Mouse (Mus musculus): ENCODE measurements around the gene Sin3b.
"Not testable (repeated sequence)": the region's sequence is repeated elsewhere in the genome, so short reads cannot be mapped to it uniquely, and the experiment has no call there.

The Sin3b gene

GRCm38 (mm10) chr8:72722769-72723650 lies at the start of gene Sin3b:
Sin3b (plus strand) TSS chr8:72723285.
- peak; percentile 98 for DNase-seq

- no peak for DNase-seq
Measured at GRCm38 (mm10) chr8:72674184-72674583, 48.9 kb upstream of the Sin3b start.

GRCm38 (mm10) chr8:72676436-72676835 lies 46.6 kb upstream of the Sin3b start:
- no peak for DNase-seq

GRCm38 (mm10) chr8:72676844-72677243 lies 46.2 kb upstream of the Sin3b start:
- DNase-seq, result not testable (repeated sequence)

- no peak for DNase-seq
Measured at GRCm38 (mm10) chr8:72677331-72677730, 45.8 kb upstream of the Sin3b start.

- DNase-seq, result peak; percentile 66
Measured at GRCm38 (mm10) chr8:72680133-72680532, 43.0 kb upstream of the Sin3b start.

- DNase-seq, result no peak
Measured at GRCm38 (mm10) chr8:72682051-72682687, 40.9 kb upstream of the Sin3b start.

- no peak for DNase-seq
Measured at GRCm38 (mm10) chr8:72683010-72683521, 40.0 kb upstream of the Sin3b start.

GRCm38 (mm10) chr8:72683572-72684099 lies 39.4 kb upstream of the Sin3b start:
- DNase-seq, result not testable (repeated sequence)

GRCm38 (mm10) chr8:72698349-72698926 lies 24.6 kb upstream of the Sin3b start:
- no peak for DNase-seq

GRCm38 (mm10) chr8:72712569-72712968 lies 10.5 kb upstream of the Sin3b start:
- no peak for DNase-seq

- no peak for DNase-seq
Measured at GRCm38 (mm10) chr8:72716594-72716993, 6.5 kb upstream of the Sin3b start.

GRCm38 (mm10) chr8:72720541-72720940 lies 2.5 kb upstream of the Sin3b start:
- no peak for DNase-seq

- DNase-seq, result peak; percentile 21
Measured at GRCm38 (mm10) chr8:72723651-72724001, 541 bp downstream of the Sin3b start.

GRCm38 (mm10) chr8:72728636-72729035 lies 5.6 kb downstream of the Sin3b start:
- DNase-seq, result no peak

GRCm38 (mm10) chr8:72735001-72735400 lies 11.9 kb downstream of the Sin3b start:
- DNase-seq, result no peak

- DNase-seq, result no peak
Measured at GRCm38 (mm10) chr8:72736868-72737267, 13.8 kb downstream of the Sin3b start.

GRCm38 (mm10) chr8:72746061-72746460 lies 23.0 kb downstream of the Sin3b start:
- peak; percentile 47 for DNase-seq

GRCm38 (mm10) chr8:72749846-72750245 lies 26.8 kb downstream of the Sin3b start:
- no peak for DNase-seq

- DNase-seq, result no peak
Measured at GRCm38 (mm10) chr8:72750266-72750665, 27.2 kb downstream of the Sin3b start.

GRCm38 (mm10) chr8:72751126-72751525 lies 28.0 kb downstream of the Sin3b start:
- no peak for DNase-seq

- DNase-seq, result no peak
Measured at GRCm38 (mm10) chr8:72752289-72752688, 29.2 kb downstream of the Sin3b start.

- no peak for DNase-seq
Measured at GRCm38 (mm10) chr8:72753165-72753564, 30.1 kb downstream of the Sin3b start.
